Comparison of ENCODE assay signal across 9 mouse cellular contexts in the genomic region with DNA sequence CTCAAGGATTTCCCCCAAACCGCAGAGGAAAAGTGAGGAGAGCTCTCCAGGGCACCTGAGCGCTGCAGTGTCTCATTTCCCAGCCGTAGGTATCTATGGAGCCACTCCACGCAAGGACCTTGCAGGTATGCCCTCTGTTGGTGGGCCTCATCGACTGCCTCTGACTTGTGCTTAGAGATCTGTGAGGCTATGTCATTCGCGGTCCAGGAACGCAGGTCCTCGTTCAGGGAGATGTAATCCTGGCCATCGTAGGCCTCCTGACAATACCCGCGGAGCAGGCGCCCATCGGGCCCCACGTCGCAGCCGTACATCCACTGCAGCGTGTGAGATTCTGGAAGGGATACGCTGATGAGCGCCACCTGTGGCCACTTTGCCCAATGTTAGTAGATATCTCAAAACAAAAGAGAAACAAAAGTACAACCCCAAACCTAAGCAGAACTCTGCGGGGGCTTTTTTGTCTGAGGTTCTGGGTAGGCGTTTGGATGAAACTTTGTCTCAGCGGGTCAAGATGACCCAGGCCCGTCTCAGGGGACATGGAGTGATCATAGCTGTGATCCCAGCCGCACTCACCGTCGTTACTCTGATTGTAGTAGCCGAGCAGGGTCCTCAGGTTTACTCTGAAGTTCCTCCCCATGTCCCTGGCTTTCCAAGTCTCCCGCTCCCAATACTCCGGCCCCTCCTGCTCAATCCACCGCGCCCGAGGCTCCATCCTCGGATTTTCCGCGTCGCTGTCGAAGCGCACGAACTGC. TPM values are rescaled to one million over a fixed set of nuclear protein-coding genes. Genes with fewer than 3 reads are reported as not detected.
A peak's percentile ranks its signal among the peaks of the same experiment; 100 is the strongest.
DNase-seq lines count a peak whose midpoint lies in the region; ATAC-seq lines count a peak whose summit lies in the region.
"Not testable (repeated sequence)": the region's sequence is repeated elsewhere in the genome, so short reads cannot be mapped to it uniquely, and the experiment has no call there.
"Had no signal": no experiment of that assay in that cellular context is flagged by ENCODE, and none has a peak within 500 bp of the region (broad histone marks: within the 10 kb centered on the region; RNA-seq: fewer than 3 reads in every experiment).

No protein-coding gene starts in this region.

- not testable (repeated sequence) for H3K27me3 ChIP-seq in forebrain, embryonic 11.5 days (ENCODE audit: control insufficient read depth, insufficient read depth, low read length); liver, embryonic 15.5 days

- peak; percentile 27 for DNase-seq in cerebellum, adult 11 months
- DNase-seq in forebrain, embryonic 11.5 days (ENCODE audit: low spot score): peak; percentile 62
- DNase-seq in heart, postnatal 36 days: peak; percentile 52 to 69
- DNase-seq in kidney, postnatal 14 days: peak; percentile 66
- DNase-seq in spleen, postnatal 4 days (ENCODE audit: low spot score in 2 of 2): peak; percentile 65 to 74

- intact Hi-C loops in heart, postnatal 36 days (cut with DNase I): loop anchor here (1.0 to 10.0 kb wide), 2 partner anchors 11 to 97 kb away; a partner anchor contains a TSS

- H3K4me3 ChIP-seq in forebrain, embryonic 11.5 days (ENCODE audit: low read depth, low read length): peak overlapping the region; percentile 38
- H3K4me3 ChIP-seq in liver, embryonic 15.5 days (replicated peaks): peak overlapping the region; percentile 68

- not testable (repeated sequence) for H3K27ac ChIP-seq in forebrain, embryonic 11.5 days (ENCODE audit: low read depth, low read length)
- H3K27ac ChIP-seq in liver, embryonic 15.5 days (replicated peaks): peak overlapping the region; percentile 76

- not testable (repeated sequence) for H3K36me3 ChIP-seq in forebrain, embryonic 11.5 days (ENCODE audit: control insufficient read depth, insufficient read depth, low read length); liver, embryonic 15.5 days (replicated peaks)

- ATAC-seq in CD4-positive, CD25-positive, alpha-beta regulatory T cell, adult 4 months: peak; percentile 80
- peak; percentile 65 for ATAC-seq in forebrain, embryonic 11.5 days (replicated peaks; ENCODE audit: low FRiP score)
- ATAC-seq in liver, embryonic 15.5 days (ENCODE audit: insufficient read depth): peak; percentile 41
- peak; percentile 77 for ATAC-seq in monocyte, adult 5-6 weeks (replicated peaks; ENCODE audit: insufficient number of reproducible peaks, low FRiP score, low TSS enrichment, poor library complexity, severe bottlenecking)

- peak overlapping the region; percentile 66 for H3K9ac ChIP-seq in forebrain, embryonic 11.5 days (ENCODE audit: low read length)
- peak overlapping the region; percentile 69 for H3K9ac ChIP-seq in liver, embryonic 15.5 days

- not testable (repeated sequence) for H3K4me1 ChIP-seq in forebrain, embryonic 11.5 days (replicated peaks; ENCODE audit: control insufficient read depth, insufficient read depth, low read length)
- peaks cover 36% of the 10 kb centered on the region for H3K4me1 ChIP-seq in liver, embryonic 15.5 days (replicated peaks)

- H3K4me2 ChIP-seq in forebrain, embryonic 11.5 days (ENCODE audit: low read depth, low read length, severe bottlenecking): peak overlapping the region; percentile 60
- peak overlapping the region; percentile 86 for H3K4me2 ChIP-seq in liver, embryonic 15.5 days

- not testable (repeated sequence) for H3K9me3 ChIP-seq in forebrain, embryonic 11.5 days (ENCODE audit: control insufficient read depth, low read length); liver, embryonic 15.5 days (replicated peaks)

- WGBS in forebrain, embryonic 11.5 days: under 1% methylated on average over 37 of the region's 40 CpGs
- WGBS in liver, embryonic 15.5 days (ENCODE audit: insufficient replicate concordance): 1% methylated on average over 40 of the region's 40 CpGs

RNA-seq across cellular contexts. Expression of a gene that starts 0.9 kb away (rescaled TPM):
- 1,000 to 10,000 TPM in 1 of 2 experiments, 100 to 1,000 TPM in 1; 829 to 1,151 TPM for polyA plus RNA-seq in CD4-positive, CD25-positive, alpha-beta regulatory T cell, adult 4 months (2017; shearing (Covaris generic))
- 3.1 and 3.4 TPM in 2 replicates for polyA plus RNA-seq in forebrain, embryonic 11.5 days (2014; fragmentation: Nextera tagmentation; extraction: Ambion mirVana)
- total RNA-seq in heart, postnatal 36 days (2021): 10 to 100 TPM; 23.7 to 38.9 TPM
- 52.8 and 65.8 TPM in 2 replicates for polyA plus RNA-seq in liver, embryonic 15.5 days (2015; fragmentation: Nextera tagmentation; extraction: Ambion mirVana)
- total RNA-seq in monocyte, adult 5-6 weeks (2017): 372 to 405 TPM (median 385 TPM) in 3 replicates

RNA-seq across cellular contexts. Expression of a gene that starts 10.8 kb away (rescaled TPM):
- 100 to 1,000 TPM; 407 to 526 TPM for polyA plus RNA-seq in CD4-positive, CD25-positive, alpha-beta regulatory T cell, adult 4 months (2017; shearing (Covaris generic))
- 7.6 and 8.3 TPM in 2 replicates for polyA plus RNA-seq in forebrain, embryonic 11.5 days (2014; fragmentation: Nextera tagmentation; extraction: Ambion mirVana)
- 1 to 10 TPM; 9.5 to 10.0 TPM for total RNA-seq in heart, postnatal 36 days (2021)
- 11.9 and 13.2 TPM in 2 replicates for polyA plus RNA-seq in liver, embryonic 15.5 days (2015; fragmentation: Nextera tagmentation; extraction: Ambion mirVana)
- total RNA-seq in monocyte, adult 5-6 weeks (2017): 122 to 131 TPM (median 124 TPM) in 3 replicates

RNA-seq across cellular contexts. Expression of a gene that starts 11.0 kb away (rescaled TPM):
- under 1 TPM in 1 of 2 experiments, not detected in 1; 0.66 TPM for polyA plus RNA-seq in CD4-positive, CD25-positive, alpha-beta regulatory T cell, adult 4 months (2017; shearing (Covaris generic))
- not detected in 2 replicates for polyA plus RNA-seq in forebrain, embryonic 11.5 days (2014; fragmentation: Nextera tagmentation; extraction: Ambion mirVana)
- total RNA-seq in heart, postnatal 36 days (2021): not detected
- not detected in 2 replicates for polyA plus RNA-seq in liver, embryonic 15.5 days (2015; fragmentation: Nextera tagmentation; extraction: Ambion mirVana)
- 0.49 to 1.0 TPM in 2 of 3 replicates, not detected in the other for total RNA-seq in monocyte, adult 5-6 weeks (2017)
- polyA plus RNA-seq: gonadal fat pad, adult 2 months had no signal

RNA-seq across cellular contexts. Expression of a gene that starts 11.4 kb away (rescaled TPM):
- polyA plus RNA-seq in CD4-positive, CD25-positive, alpha-beta regulatory T cell, adult 4 months (2017; shearing (Covaris generic)): 10 to 100 TPM; 31.2 to 45.1 TPM
- 3.5 and 4.3 TPM in 2 replicates for polyA plus RNA-seq in forebrain, embryonic 11.5 days (2014; fragmentation: Nextera tagmentation; extraction: Ambion mirVana)
- total RNA-seq in heart, postnatal 36 days (2021): 10 to 100 TPM in 1 of 2 experiments, 1 to 10 TPM in 1; 6.5 to 14.0 TPM
- 8.2 and 9.2 TPM in 2 replicates for polyA plus RNA-seq in liver, embryonic 15.5 days (2015; fragmentation: Nextera tagmentation; extraction: Ambion mirVana)
- total RNA-seq in monocyte, adult 5-6 weeks (2017): 59.4 to 98.9 TPM (median 63.8 TPM) in 3 replicates

RNA-seq across cellular contexts. Expression of a gene that starts 26.4 kb away (rescaled TPM):
- not detected for polyA plus RNA-seq in CD4-positive, CD25-positive, alpha-beta regulatory T cell, adult 4 months (2017; shearing (Covaris generic))
- polyA plus RNA-seq in forebrain, embryonic 11.5 days (2014; fragmentation: Nextera tagmentation; extraction: Ambion mirVana): not detected in 2 replicates
- 1 to 10 TPM; 3.4 to 4.3 TPM for total RNA-seq in heart, postnatal 36 days (2021)
- not detected in 2 replicates for polyA plus RNA-seq in liver, embryonic 15.5 days (2015; fragmentation: Nextera tagmentation; extraction: Ambion mirVana)
- 0.64 TPM in 1 of 3 replicates, not detected in the others for total RNA-seq in monocyte, adult 5-6 weeks (2017)

Comparison
In these comparisons a context has a peak if more than half of its experiments do, and no peak if none do; other contexts are left out.
1. RNA of a gene that starts 0.9 kb away (polyA plus RNA-seq): 829 to 1,151 TPM in CD4-positive, CD25-positive, alpha-beta regulatory T cell, adult 4 months; 52.8 to 65.8 TPM in liver, embryonic 15.5 days and 3.1 to 3.4 TPM in forebrain, embryonic 11.5 days; every median in the first group is over 10 times any median in the second.
2. RNA of a gene that starts 10.8 kb away (polyA plus RNA-seq): 407 to 526 TPM in CD4-positive, CD25-positive, alpha-beta regulatory T cell, adult 4 months; 11.9 to 13.2 TPM in liver, embryonic 15.5 days and 7.6 to 8.3 TPM in forebrain, embryonic 11.5 days; every median in the first group is over 10 times any median in the second.
3. Peak in every context shown above with its lines, with median percentiles within 50 percentile points of each other: ATAC-seq and DNase-seq.